Mouse (Mus musculus): ENCODE measurements around the gene Col18a1.
A peak's percentile ranks its signal among the peaks of the same experiment; 100 is the strongest.

Col18a1 gene

GRCm38 (mm10) chr10:77103689-77104088 lies 62.7 kb downstream of the Col18a1 start:
- H3K36me3 ChIP-seq (ENCODE audit: insufficient read depth, low read length) = peaks cover 37% of the 10 kb centered on the region
- peaks cover 61% of the 10 kb centered on the region for H3K4me1 ChIP-seq (replicated peaks; ENCODE audit: low read depth, low read length)
- peaks cover 6% of the 10 kb centered on the region for H3K9me3 ChIP-seq (ENCODE audit: low read length)
- H3K27me3 ChIP-seq (ENCODE audit: insufficient read depth, low read length) = no peaks in the 10 kb centered on the region
- no peak for TF ChIP-seq POU5F1 (IDR thresholded peaks at IDR 0.05; ENCODE audit: borderline replicate concordance, low read length)
- no peak for TF ChIP-seq CTCF (conservative IDR thresholded peaks at IDR 0.05; ENCODE audit: low read length)
- no peak for TF ChIP-seq NANOG (IDR thresholded peaks at IDR 0.05; ENCODE audit: borderline replicate concordance, low read length)
- no peak overlapping the region for H3K4me3 ChIP-seq (replicated peaks; ENCODE audit: low read length)

GRCm38 (mm10) chr10:77099777-77100176 lies 66.6 kb downstream of the Col18a1 start:
- Histone ChIP-seq H3K27me3 (ENCODE audit: insufficient read depth, low read length) (no peaks in the 10 kb centered on the region), H3K36me3 (ENCODE audit: insufficient read depth, low read length) (peaks cover 50% of the 10 kb centered on the region), H3K4me3 (replicated peaks; ENCODE audit: low read length) (no peak overlapping the region), H3K4me1 (replicated peaks; ENCODE audit: low read depth, low read length) (peaks cover 79% of the 10 kb centered on the region), H3K9me3 (ENCODE audit: low read length) (no peaks in the 10 kb centered on the region)
- TF ChIP-seq NANOG (IDR thresholded peaks at IDR 0.05; ENCODE audit: borderline replicate concordance, low read length) (no peak), CTCF (conservative IDR thresholded peaks at IDR 0.05; ENCODE audit: low read length) (no peak), POU5F1 (IDR thresholded peaks at IDR 0.05; ENCODE audit: borderline replicate concordance, low read length) (no peak)

GRCm38 (mm10) chr10:77098619-77099018 lies 67.7 kb downstream of the Col18a1 start:
- TF ChIP-seq POU5F1 (IDR thresholded peaks at IDR 0.05; ENCODE audit: borderline replicate concordance, low read length) = no peak
- TF ChIP-seq NANOG (IDR thresholded peaks at IDR 0.05; ENCODE audit: borderline replicate concordance, low read length) = no peak
- TF ChIP-seq CTCF (conservative IDR thresholded peaks at IDR 0.05; ENCODE audit: low read length) = no peak
- Histone ChIP-seq H3K4me3 (replicated peaks; ENCODE audit: low read length) (no peak overlapping the region), H3K4me1 (replicated peaks; ENCODE audit: low read depth, low read length) (peaks cover 77% of the 10 kb centered on the region), H3K27me3 (ENCODE audit: insufficient read depth, low read length) (no peaks in the 10 kb centered on the region), H3K9me3 (ENCODE audit: low read length) (no peaks in the 10 kb centered on the region), H3K36me3 (ENCODE audit: insufficient read depth, low read length) (peaks cover 62% of the 10 kb centered on the region)

GRCm38 (mm10) chr10:77097890-77098200 lies 68.5 kb downstream of the Col18a1 start:
- TF ChIP-seq NANOG (IDR thresholded peaks at IDR 0.05; ENCODE audit: borderline replicate concordance, low read length) (no peak), POU5F1 (IDR thresholded peaks at IDR 0.05; ENCODE audit: borderline replicate concordance, low read length) (no peak), CTCF (conservative IDR thresholded peaks at IDR 0.05; ENCODE audit: low read length) (no peak)
- peaks cover 69% of the 10 kb centered on the region for H3K36me3 ChIP-seq (ENCODE audit: insufficient read depth, low read length)
- no peaks in the 10 kb centered on the region for H3K27me3 ChIP-seq (ENCODE audit: insufficient read depth, low read length)
- peaks cover 72% of the 10 kb centered on the region for H3K4me1 ChIP-seq (replicated peaks; ENCODE audit: low read depth, low read length)
- H3K4me3 ChIP-seq (replicated peaks; ENCODE audit: low read length) = no peak overlapping the region; the same call in 1 of the 2 replicates
- 0 out of 2 replicates have a peak, but pooled peaks cover 3% of the 10 kb centered on the region for H3K9me3 ChIP-seq (ENCODE audit: low read length)

- no peak overlapping the region; the same call in 1 of the 2 replicates for H3K4me3 ChIP-seq (replicated peaks; ENCODE audit: low read length)
- peaks cover 72% of the 10 kb centered on the region for H3K4me1 ChIP-seq (replicated peaks; ENCODE audit: low read depth, low read length)
- TF ChIP-seq NANOG (IDR thresholded peaks at IDR 0.05; ENCODE audit: borderline replicate concordance, low read length) = peak; percentile 64; the same call in 1 of the 2 replicates
- TF ChIP-seq POU5F1 (IDR thresholded peaks at IDR 0.05; ENCODE audit: borderline replicate concordance, low read length) = no peak; the same call in 1 of the 2 replicates
- no peaks in the 10 kb centered on the region for H3K27me3 ChIP-seq (ENCODE audit: insufficient read depth, low read length)
- 0 out of 2 replicates have a peak, but pooled peaks cover 7% of the 10 kb centered on the region for H3K9me3 ChIP-seq (ENCODE audit: low read length)
- peaks cover 75% of the 10 kb centered on the region for H3K36me3 ChIP-seq (ENCODE audit: insufficient read depth, low read length)
Measured at GRCm38 (mm10) chr10:77097006-77097889, 69.1 kb downstream of the Col18a1 start.

GRCm38 (mm10) chr10:77095666-77096065 lies 70.7 kb downstream of the Col18a1 start:
- H3K36me3 ChIP-seq (ENCODE audit: insufficient read depth, low read length) = peaks cover 81% of the 10 kb centered on the region
- peaks cover 79% of the 10 kb centered on the region for H3K4me1 ChIP-seq (replicated peaks; ENCODE audit: low read depth, low read length)
- H3K9me3 ChIP-seq (ENCODE audit: low read length) = 0 out of 2 replicates have a peak, but pooled peaks cover 7% of the 10 kb centered on the region
- H3K27me3 ChIP-seq (ENCODE audit: insufficient read depth, low read length) = no peaks in the 10 kb centered on the region
- H3K4me3 ChIP-seq (replicated peaks; ENCODE audit: low read length) = no peak overlapping the region
- no peak for TF ChIP-seq POU5F1 (IDR thresholded peaks at IDR 0.05; ENCODE audit: borderline replicate concordance, low read length)
- no peak for TF ChIP-seq NANOG (IDR thresholded peaks at IDR 0.05; ENCODE audit: borderline replicate concordance, low read length)
- no peak for TF ChIP-seq CTCF (conservative IDR thresholded peaks at IDR 0.05; ENCODE audit: low read length)

GRCm38 (mm10) chr10:77093817-77094216 lies 72.5 kb downstream of the Col18a1 start:
- H3K4me3 ChIP-seq (replicated peaks; ENCODE audit: low read length) = no peak overlapping the region
- H3K4me1 ChIP-seq (replicated peaks; ENCODE audit: low read depth, low read length) = peaks cover 78% of the 10 kb centered on the region
- peaks cover 90% of the 10 kb centered on the region for H3K36me3 ChIP-seq (ENCODE audit: insufficient read depth, low read length)
- no peaks in the 10 kb centered on the region for H3K27me3 ChIP-seq (ENCODE audit: insufficient read depth, low read length)
- TF ChIP-seq CTCF (conservative IDR thresholded peaks at IDR 0.05; ENCODE audit: low read length) (no peak), POU5F1 (IDR thresholded peaks at IDR 0.05; ENCODE audit: borderline replicate concordance, low read length) (no peak), NANOG (IDR thresholded peaks at IDR 0.05; ENCODE audit: borderline replicate concordance, low read length) (no peak)
- 0 out of 2 replicates have a peak, but pooled peaks cover 7% of the 10 kb centered on the region for H3K9me3 ChIP-seq (ENCODE audit: low read length)

GRCm38 (mm10) chr10:77091538-77092097 lies 74.7 kb downstream of the Col18a1 start:
- H3K27me3 ChIP-seq (ENCODE audit: insufficient read depth, low read length) = no peaks in the 10 kb centered on the region
- peaks cover 97% of the 10 kb centered on the region for H3K36me3 ChIP-seq (ENCODE audit: insufficient read depth, low read length)
- TF ChIP-seq CTCF (conservative IDR thresholded peaks at IDR 0.05; ENCODE audit: low read length) = no peak
- TF ChIP-seq NANOG (IDR thresholded peaks at IDR 0.05; ENCODE audit: borderline replicate concordance, low read length) = no peak
- no peak for TF ChIP-seq POU5F1 (IDR thresholded peaks at IDR 0.05; ENCODE audit: borderline replicate concordance, low read length)
- H3K4me3 ChIP-seq (replicated peaks; ENCODE audit: low read length) = no peak overlapping the region
- H3K4me1 ChIP-seq (replicated peaks; ENCODE audit: low read depth, low read length) = peaks cover 56% of the 10 kb centered on the region
- 0 out of 2 replicates have a peak, but pooled peaks cover 7% of the 10 kb centered on the region for H3K9me3 ChIP-seq (ENCODE audit: low read length)

All from E14TG2a.4 (cell line).